Mouse (Mus musculus) liver, embryonic 14.5 days (tissue): ENCODE measurements around the gene Lrrc36. TPM values are rescaled to one million over a fixed set of nuclear protein-coding genes. Genes with fewer than 3 reads are reported as not detected.

Experiments
- ATAC-seq: fragments of 200-750 bp; cut with Nextera tagmentation; 2 replicates; pipeline ENCODE4 v1.8.0; 2017; ENCODE audit warnings: moderate number of reproducible peaks, mild to moderate bottlenecking, moderate library complexity; ENCODE audit not compliant: insufficient read depth
- DNase-seq, 3 experiments: peaks; one replicate each; pipeline ENCODE4 v3.0.0-alpha.2; 2012 to 2013; ENCODE audit warnings: low read depth in 3 of 3, low spot score in 3 of 3
- H3K27ac ChIP-seq: fragments of 300-500 bp; sonication (generic); 2 replicates; pipeline ENCODE4 v1.5.1; 2014; ENCODE audit warnings: moderate library complexity, mild to moderate bottlenecking, control low read depth, inconsistent platforms
- H3K27me3 ChIP-seq: fragments of 300-500 bp; sonication (generic); 2 replicates; pipeline ENCODE4 v1.6.1; 2014; ENCODE audit warnings: mild to moderate bottlenecking, low read length, moderate library complexity; ENCODE audit not compliant: control insufficient read depth, insufficient read depth
- H3K36me3 ChIP-seq: fragments of 300-500 bp; sonication (generic); replicated peaks from 2 replicates; pipeline ENCODE4 v1.6.1; 2014; ENCODE audit warnings: low read depth; ENCODE audit not compliant: control insufficient read depth, insufficient read depth
- H3K4me1 ChIP-seq, 2 experiments: fragments of 200-500 bp in 1 of 2; fragments of 300-500 bp in 1 of 2; sonication (generic) in 1 of 2; replicated peaks; 2 replicates each; pipeline ENCODE4 v1.6.1; 2012 to 2014; ENCODE audit warnings: antibody characterized with exemption in 1 of 2, inconsistent platforms in 1 of 2, low read length in 1 of 2; ENCODE audit not compliant: control insufficient read depth in 2 of 2, insufficient read depth in 2 of 2
- H3K4me2 ChIP-seq: fragments of 300-500 bp; sonication (generic); 2 replicates; pipeline ENCODE4 v1.6.1; 2014; ENCODE audit warnings: low read depth, mild to moderate bottlenecking, control low read depth, moderate library complexity
- H3K4me3 ChIP-seq, 2 experiments: fragments of 200-500 bp in 1 of 2; fragments of 300-500 bp in 1 of 2; sonication (generic) in 1 of 2; 2 replicates each; pipeline ENCODE4 v1.5.1; 2012 to 2014; ENCODE audit warnings: low read depth in 2 of 2, low read length in 2 of 2, mild to moderate bottlenecking in 2 of 2, control low read depth in 1 of 2, inconsistent platforms in 1 of 2, moderate library complexity in 1 of 2; ENCODE audit not compliant: insufficient read depth in 1 of 2
- H3K9ac ChIP-seq: fragments of 300-500 bp; sonication (generic); replicated peaks from 2 replicates; pipeline ENCODE4 v1.6.1; 2014; ENCODE audit warnings: mild to moderate bottlenecking, control low read depth, moderate library complexity
- H3K9me3 ChIP-seq: fragments of 300-500 bp; sonication (generic); 2 replicates; pipeline ENCODE4 v1.6.1; 2016; ENCODE audit warnings: low read length, mixed read lengths; ENCODE audit not compliant: control insufficient read depth
- CTCF ChIP-seq: IDR thresholded peaks from 2 replicates; pipeline ENCODE4 v1.5.1; 2016; ENCODE audit warnings: antibody characterized with exemption, low read depth, control low read depth
- EP300 ChIP-seq: IDR thresholded peaks from 2 replicates; pipeline ENCODE4 v1.6.1; 2016; ENCODE audit warnings: antibody characterized with exemption, low read depth
- WGBS: fragments of 180-500 bp; shearing (Covaris S2); extraction: QIAGEN DNeasy Blood & Tissue Kit; methylation state at CpG from one replicate; pipeline ENCODE4 v1.1.7; 2014; ENCODE audit not compliant: insufficient replicate concordance; 5-methylcytosine and 5-hydroxymethylcytosine counted together
- polyA plus RNA-seq, 2 experiments: library from polyadenylated mRNA; depleted of rRNA in 1 of 2; stranded (reverse) in 1 of 2; unstranded in 1 of 2; fragments of >200 nt; fragmentation: Nextera tagmentation in 1 of 2; extraction: Ambion mirVana in 1 of 2; gene quantifications; 2 replicates each; pipeline versions ENCODE4 v1.2.1 to v1.2.3; 2012 to 2014

The Lrrc36 gene
- polyA plus RNA-seq, 2 experiments = 0.08 to 0.09 TPM

- H3K27me3 ChIP-seq = peaks cover 21% of the 10 kb centered on the region
- TF ChIP-seq EP300 = no peak
- no peak for TF ChIP-seq CTCF
- H3K27ac ChIP-seq = no peak overlapping the region
- DNase-seq = no peak
- H3K4me1 ChIP-seq = peaks cover 16 to 21% of the 10 kb centered on the region in 2 experiments
- WGBS = 84% methylated on average over 10 of the region's 10 CpGs
- no peak for ATAC-seq
- H3K4me3 ChIP-seq = no peak overlapping the region
- H3K9me3 ChIP-seq = no peaks in the 10 kb centered on the region
- no peak overlapping the region for H3K9ac ChIP-seq
- no peaks in the 10 kb centered on the region for H3K36me3 ChIP-seq
- no peak overlapping the region for H3K4me2 ChIP-seq
These were observed 54.1 kb downstream of the Lrrc36 start for GRCm38 (mm10) chr8:105467396-105467985.

DNA sequence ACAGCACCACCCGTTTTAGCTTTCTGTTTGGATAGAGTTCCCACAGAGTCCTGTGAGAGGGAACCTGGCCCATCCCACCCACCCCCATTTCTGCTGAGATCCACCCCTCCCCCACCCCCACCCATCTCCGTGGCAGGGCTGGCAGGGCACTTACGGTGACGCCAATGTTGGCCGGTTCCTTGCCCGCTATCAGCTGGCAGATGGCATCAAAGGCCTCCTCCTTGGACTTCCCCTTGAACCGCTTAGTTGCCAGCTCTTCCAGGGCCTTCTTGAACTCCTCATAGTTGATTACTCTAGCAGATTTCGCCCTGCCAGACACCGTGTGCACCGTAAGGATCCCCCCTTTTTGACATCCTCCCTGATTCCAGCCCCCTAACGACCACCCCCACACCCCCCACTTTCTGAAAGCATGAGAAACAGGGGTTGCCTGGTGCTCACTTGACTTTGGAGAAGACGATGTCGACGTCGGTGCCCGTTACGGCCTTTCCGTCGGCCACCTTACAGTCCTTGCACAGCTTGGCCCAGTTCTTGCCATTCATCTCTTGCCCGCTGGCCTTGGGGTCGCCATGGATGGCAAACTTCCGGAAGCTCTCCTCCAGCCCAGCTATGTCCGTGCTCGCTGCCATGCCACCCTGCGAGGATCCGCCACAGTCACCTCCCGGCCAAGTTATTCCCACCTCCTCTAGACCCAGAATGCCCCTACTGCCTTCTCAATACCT, 54.8 kb downstream of the Lrrc36 start:
- WGBS = 77% methylated on average over 27 of the region's 27 CpGs
- Histone ChIP-seq H3K4me3 (no peak overlapping the region), H3K9me3 (no peaks in the 10 kb centered on the region), H3K4me1 (peaks cover 16 to 21% of the 10 kb centered on the region in 2 experiments), H3K9ac (no peak overlapping the region), H3K27me3 (peaks cover 28% of the 10 kb centered on the region), H3K27ac (no peak overlapping the region), H3K4me2 (no peak overlapping the region), H3K36me3 (no peaks in the 10 kb centered on the region)
- TF ChIP-seq CTCF = no peak
- no peak for TF ChIP-seq EP300
- no peak for ATAC-seq
- DNase-seq = no peak

DNA sequence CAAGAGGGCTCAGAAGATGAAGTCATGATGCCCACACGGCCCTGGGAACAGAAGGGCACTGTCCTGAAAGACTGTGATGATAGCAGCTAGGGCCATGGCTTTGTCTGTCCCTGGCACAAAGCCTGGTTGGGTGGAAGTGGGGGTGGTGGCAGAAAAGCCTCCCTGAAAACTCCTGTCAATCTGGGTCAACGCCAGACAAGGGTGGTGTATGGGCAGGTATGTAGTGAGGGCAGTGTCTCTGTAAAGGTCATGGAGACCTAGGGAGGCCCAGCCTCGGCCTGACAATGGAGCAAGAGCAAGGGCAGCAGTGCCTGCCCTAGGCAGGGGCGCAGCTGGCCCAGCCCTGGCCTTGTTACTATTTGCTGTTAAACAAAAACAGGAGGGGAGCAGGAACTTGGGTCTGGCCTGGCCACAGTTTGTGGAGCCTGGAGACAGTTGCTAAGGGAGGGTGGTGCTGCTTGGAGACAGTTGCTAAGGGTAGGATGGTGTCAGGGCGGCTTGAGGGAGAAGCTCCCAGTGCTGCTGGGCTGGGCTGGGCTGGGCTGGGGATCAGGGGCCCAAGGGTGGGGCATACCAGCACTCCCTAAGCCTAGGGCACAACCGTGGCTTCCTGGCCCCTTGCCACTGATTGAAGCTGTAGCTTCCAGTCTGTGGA, 55.8 kb downstream of the Lrrc36 start:
- TF ChIP-seq EP300 (no peak), CTCF (no peak)
- 42% methylated on average over 6 of the region's 6 CpGs for WGBS
- DNase-seq (peak in 2 of 3 experiments; percentile 36 to 38), ATAC-seq (peak; percentile 61)
- no peak overlapping the region for H3K4me2 ChIP-seq
- peaks cover 16 to 21% of the 10 kb centered on the region in 2 experiments for H3K4me1 ChIP-seq
- no peak overlapping the region for H3K9ac ChIP-seq
- H3K27me3 ChIP-seq = peaks cover 38% of the 10 kb centered on the region
- no peaks in the 10 kb centered on the region for H3K36me3 ChIP-seq
- no peak overlapping the region for H3K4me3 ChIP-seq
- H3K27ac ChIP-seq = no peak overlapping the region
- H3K9me3 ChIP-seq = no peaks in the 10 kb centered on the region

DNA sequence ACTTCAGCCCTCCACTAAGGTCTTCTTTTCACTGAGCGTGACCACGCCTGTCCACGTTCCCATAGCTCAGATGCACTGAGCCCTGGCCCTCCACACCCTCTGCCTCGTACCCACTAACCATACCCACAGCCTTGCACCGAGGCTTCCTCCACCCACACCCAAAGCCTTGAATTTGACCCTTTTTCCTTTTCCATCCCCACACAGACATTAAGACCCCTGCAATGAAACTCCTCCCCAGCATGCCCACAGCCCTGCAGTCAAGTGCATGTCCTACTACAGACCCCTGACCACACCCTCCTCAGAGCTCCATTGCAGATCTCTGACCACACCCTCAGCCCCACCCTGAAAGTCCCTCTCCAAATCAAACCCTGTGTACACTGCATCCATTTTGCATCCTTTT, 56.4 kb downstream of the Lrrc36 start:
- Histone ChIP-seq H3K9me3 (no peaks in the 10 kb centered on the region), H3K9ac (no peak overlapping the region), H3K4me1 (peaks cover 16 to 23% of the 10 kb centered on the region in 2 experiments), H3K4me2 (no peak overlapping the region), H3K4me3 (no peak overlapping the region), H3K27ac (no peak overlapping the region), H3K36me3 (no peaks in the 10 kb centered on the region), H3K27me3 (peaks cover 45% of the 10 kb centered on the region)
- ATAC-seq = no peak
- no peak for TF ChIP-seq EP300
- no peak for TF ChIP-seq CTCF
- no peak for DNase-seq
- 63% methylated on average over 5 of the region's 5 CpGs for WGBS

- H3K9ac ChIP-seq = no peak overlapping the region
- peaks cover 16 to 23% of the 10 kb centered on the region in 2 experiments for H3K4me1 ChIP-seq
These were observed 56.9 kb downstream of the Lrrc36 start for GRCm38 (mm10) chr8:105470262-105470661.

More at GRCm38 (mm10) chr8:105470262-105470661, 56.9 kb downstream of the Lrrc36 start:
- Histone ChIP-seq H3K36me3 (no peaks in the 10 kb centered on the region), H3K27ac (no peak overlapping the region), H3K27me3 (peaks cover 49% of the 10 kb centered on the region), H3K4me2 (no peak overlapping the region), H3K4me3 (no peak overlapping the region), H3K9me3 (no peaks in the 10 kb centered on the region)
- DNase-seq (no peak), ATAC-seq (no peak)
- TF ChIP-seq CTCF (no peak), EP300 (no peak)
- 54% methylated on average over 5 of the region's 5 CpGs for WGBS
